Mouse (Mus musculus): ENCODE data around the gene Kcnh3.

Gene Kcnh3

DNA sequence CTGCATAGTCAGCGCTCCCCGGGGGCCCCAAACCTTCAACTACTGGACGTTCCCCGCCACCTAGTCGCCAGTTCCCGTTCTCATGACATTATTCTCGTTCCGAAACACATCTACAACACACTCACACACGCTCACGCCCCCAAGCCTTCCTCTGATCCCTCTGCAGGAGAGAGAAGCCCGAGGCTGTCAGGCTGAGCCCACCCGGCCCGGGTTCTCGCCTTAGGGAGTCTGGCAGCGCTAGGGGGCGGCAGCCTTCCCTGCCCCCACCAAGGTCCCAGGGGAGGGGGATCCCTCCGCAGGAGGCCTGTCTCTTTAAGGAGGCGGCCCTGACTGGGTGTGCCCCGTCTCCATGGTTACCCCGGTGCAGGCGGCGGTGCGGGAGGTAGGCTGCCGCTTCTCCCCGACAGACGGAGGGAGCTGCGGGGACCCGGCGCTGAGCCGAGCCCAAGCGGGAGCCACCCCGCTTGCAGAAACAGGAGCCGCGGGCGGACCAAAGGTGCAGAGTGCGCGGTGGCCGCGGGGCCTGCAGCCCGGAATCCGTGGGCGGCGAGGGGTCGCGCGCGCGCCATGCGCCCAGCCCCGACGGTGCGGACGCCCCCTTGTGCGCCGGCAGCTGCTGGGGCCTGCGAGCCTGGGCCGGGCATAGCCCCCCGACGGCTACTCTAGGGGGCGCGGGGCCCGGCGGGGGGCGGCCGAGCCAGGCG is at the start of gene Kcnh3:
Gene Kcnh3 (plus strand): TSS at position 654 of the 704 bp plus-strand sequence.
- DNase-seq (ENCODE audit: low spot score): peak; percentile 72

DNA sequence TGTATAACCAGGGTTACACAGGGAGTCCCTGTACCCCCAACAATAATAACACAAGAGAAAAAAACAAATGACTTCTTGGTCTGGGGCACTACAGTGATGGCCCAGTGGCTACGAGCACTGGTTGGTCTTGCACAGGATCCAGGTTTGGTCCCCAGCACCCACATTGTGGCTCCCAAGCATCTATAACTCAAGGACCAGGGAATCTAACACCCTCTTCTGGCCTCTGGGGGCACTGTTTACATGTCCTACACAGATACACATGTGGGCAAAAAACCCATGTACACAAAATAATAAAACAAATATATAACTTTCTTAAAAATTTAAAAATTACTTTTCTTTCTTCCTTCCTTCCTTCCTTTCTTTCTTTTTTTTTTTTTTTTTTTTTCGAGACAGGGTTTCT is 45.0 kb upstream of the Kcnh3 start:
- no peak for DNase-seq (ENCODE audit: low spot score)

GRCm38 (mm10) chr15:99184217-99184914 is 40.3 kb upstream of the Kcnh3 start:
- DNase-seq (ENCODE audit: low spot score): no peak

DNA sequence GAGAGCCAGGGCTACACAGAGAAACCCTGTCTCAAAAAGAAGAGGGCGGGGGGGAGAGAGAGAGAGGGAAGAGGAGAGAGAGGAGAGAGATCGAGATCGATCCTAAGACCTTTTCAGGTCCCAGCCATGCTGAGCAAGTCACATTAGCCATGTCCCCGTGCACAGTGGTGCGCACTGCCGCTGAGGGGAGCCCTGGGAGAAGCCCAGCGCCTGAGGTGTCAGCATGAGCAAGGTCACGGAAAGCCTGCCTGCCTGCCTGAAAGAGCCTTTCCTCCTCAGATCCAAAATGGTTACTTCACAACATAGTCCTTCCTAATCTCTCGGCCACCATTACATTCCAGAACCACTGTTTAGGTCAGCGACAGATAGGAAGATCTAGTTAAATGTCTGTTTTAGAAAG is 30.3 kb upstream of the Kcnh3 start:
- DNase-seq (ENCODE audit: low spot score): no peak

GRCm38 (mm10) chr15:99195043-99195442 is 29.6 kb upstream of the Kcnh3 start:
- DNase-seq (ENCODE audit: low spot score): no peak

DNA sequence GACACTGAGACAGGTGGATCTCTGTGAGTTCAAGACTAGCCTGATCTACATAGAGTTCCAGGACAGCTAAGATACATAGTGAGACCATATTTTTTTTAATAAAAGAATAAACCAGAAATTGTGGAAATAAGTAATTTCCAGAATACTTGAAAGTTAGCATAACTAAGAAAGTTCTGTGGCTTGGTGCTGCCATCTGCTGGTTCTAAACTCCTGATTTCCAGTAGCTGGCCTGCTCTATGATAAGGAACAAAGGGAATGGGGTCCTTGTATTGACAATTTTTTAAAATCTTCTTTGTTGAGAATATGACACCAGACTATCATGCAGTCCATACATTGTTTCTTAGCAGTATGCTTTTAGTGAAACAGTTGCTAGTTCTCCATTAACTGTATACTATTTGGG is 25.9 kb upstream of the Kcnh3 start:
- DNase-seq (ENCODE audit: low spot score): no peak

GRCm38 (mm10) chr15:99205959-99206358 is 18.7 kb upstream of the Kcnh3 start:
- no peak for DNase-seq (ENCODE audit: low spot score)

DNA sequence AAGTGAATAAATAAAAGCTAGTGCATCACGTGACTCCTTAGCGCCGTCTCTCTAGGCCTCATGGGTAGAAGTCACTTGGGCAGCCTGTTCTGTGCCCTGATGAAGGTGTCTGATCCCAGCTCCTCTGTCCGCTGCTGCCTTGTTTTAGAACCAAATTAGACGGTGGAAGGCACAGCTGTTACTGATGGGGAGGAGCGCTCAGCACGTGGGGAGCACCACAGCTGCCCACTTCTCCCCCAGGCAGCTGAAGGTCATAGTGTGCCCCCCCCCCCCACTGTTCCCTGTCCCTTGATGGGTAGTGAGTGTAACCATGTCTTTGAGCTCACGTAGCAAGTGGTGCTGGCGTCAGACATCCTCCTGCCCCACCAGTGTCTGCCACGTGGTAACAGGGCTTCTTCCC is 11.5 kb upstream of the Kcnh3 start:
- DNase-seq (ENCODE audit: low spot score): no peak

GRCm38 (mm10) chr15:99214941-99215340 is 9.7 kb upstream of the Kcnh3 start:
- no peak for DNase-seq (ENCODE audit: low spot score)

- no peak for DNase-seq (ENCODE audit: low spot score)
These were observed 8.8 kb upstream of the Kcnh3 start for GRCm38 (mm10) chr15:99215741-99216463.

DNA sequence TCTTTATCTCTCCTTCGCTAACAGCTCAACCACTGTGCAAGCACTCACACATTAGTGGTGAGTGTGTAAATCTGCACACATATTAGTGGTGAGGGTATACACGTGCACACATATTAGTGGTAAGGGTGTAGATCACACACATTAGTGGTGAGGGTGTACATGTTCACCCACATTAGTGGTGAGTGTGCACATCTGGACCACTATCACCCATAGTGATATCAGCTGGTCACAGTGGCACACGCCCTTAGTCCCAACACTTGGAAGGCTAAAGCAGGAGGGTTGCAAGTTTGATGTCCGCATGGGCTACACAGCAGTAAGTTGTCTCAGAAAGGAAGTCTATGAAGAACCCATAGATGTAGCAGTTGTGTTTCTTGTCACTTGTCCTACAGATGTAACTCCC is 7.0 kb upstream of the Kcnh3 start:
- DNase-seq (ENCODE audit: low spot score): no peak

GRCm38 (mm10) chr15:99221315-99221952 is 3.2 kb upstream of the Kcnh3 start:
- DNase-seq (ENCODE audit: low spot score): no peak

- no peak for DNase-seq (ENCODE audit: low spot score)
These were observed 1.7 kb upstream of the Kcnh3 start for GRCm38 (mm10) chr15:99222794-99223584.

GRCm38 (mm10) chr15:99223585-99224207 is 965 bp upstream of the Kcnh3 start:
- peak; percentile 59 for DNase-seq (ENCODE audit: low spot score)

DNA sequence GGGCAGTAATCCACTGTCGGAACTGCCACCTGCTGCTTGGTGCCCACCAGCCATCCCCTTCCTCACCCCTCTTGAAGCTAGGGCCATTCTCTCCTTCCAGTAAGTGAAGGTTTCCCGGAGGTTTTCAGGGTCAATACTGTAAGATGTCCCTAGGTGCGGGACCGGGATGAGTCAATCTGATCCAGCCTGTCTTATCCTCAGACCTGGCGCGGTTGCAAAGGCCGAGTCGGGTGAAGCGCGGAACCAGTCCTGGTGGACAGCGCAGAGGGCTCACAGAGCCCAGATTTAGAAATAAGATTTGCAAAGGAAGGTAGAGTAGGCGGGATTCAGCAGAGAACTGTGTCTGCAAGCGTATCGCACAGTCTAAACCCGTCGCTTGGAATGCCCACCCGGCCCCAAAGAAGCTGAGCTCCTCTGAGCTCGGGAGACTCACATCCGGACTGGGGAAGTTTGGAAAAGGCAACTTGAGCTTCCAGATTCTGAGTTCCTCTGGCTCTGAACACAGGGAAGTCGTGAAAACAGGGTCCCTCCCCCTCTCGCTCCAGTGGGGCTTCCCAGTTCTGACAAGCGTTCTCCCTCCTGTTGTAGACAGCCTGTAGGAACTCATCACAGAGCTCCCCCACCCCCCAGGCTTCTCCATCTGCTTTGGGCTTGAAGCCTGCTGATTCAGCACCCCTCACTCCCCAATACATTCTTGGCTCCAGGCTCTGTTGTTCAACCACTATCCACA is 585 bp downstream of the Kcnh3 start:
- DNase-seq (ENCODE audit: low spot score): no peak

DNA sequence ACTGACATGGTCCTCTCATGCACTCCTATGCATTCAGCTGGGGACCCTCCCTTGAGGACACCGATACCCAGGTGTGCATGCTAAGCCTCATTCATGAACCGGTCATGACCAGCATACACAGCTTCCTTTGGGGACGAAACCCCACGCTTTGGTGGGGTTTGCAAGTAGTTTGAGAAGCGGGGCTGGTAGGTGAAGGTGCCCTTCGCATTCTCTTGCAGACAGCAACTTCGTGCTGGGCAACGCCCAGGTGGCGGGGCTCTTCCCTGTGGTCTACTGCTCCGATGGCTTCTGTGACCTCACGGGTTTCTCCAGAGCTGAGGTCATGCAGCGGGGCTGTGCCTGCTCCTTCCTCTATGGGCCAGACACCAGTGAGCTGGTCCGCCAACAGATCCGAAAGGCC is 1.4 kb downstream of the Kcnh3 start:
- no peak for DNase-seq (ENCODE audit: low spot score)

- DNase-seq (ENCODE audit: low spot score): no peak
These were observed 7.3 kb downstream of the Kcnh3 start for GRCm38 (mm10) chr15:99231998-99232397.

- no peak for DNase-seq (ENCODE audit: low spot score)
These were observed 9.1 kb downstream of the Kcnh3 start for GRCm38 (mm10) chr15:99233719-99234118.

GRCm38 (mm10) chr15:99234326-99235010 is 9.8 kb downstream of the Kcnh3 start:
- no peak for DNase-seq (ENCODE audit: low spot score)

- no peak for DNase-seq (ENCODE audit: low spot score)
These were observed 13.3 kb downstream of the Kcnh3 start for GRCm38 (mm10) chr15:99238006-99238405.
